Mouse (Mus musculus): ENCODE measurements around the gene Emp1. TPM values are rescaled to one million over a fixed set of nuclear protein-coding genes. Genes with fewer than 3 reads are reported as not detected.

Gene Emp1
- 10 to 100 TPM; 89.8 to 92.9 TPM for total RNA-seq (2021)
- long read RNA-seq, experiment 1, transcript Emp1-201 (5 exons, 2,721 nt) = major isoform, 12 of 36 reads
- long read RNA-seq, experiment 1, partial matches to known transcripts = 24 of 36 reads
- long read RNA-seq, experiment 1, other reads (novel, unspliced or antisense) = 0 of 36 reads
- long read RNA-seq, experiment 2, transcript Emp1-201 (5 exons, 2,721 nt) = major isoform, 5 of 14 reads
- long read RNA-seq, experiment 2, partial matches to known transcripts = 8 of 14 reads
- long read RNA-seq, experiment 2, other reads (novel, unspliced or antisense) = 1 of 14 reads

DNA sequence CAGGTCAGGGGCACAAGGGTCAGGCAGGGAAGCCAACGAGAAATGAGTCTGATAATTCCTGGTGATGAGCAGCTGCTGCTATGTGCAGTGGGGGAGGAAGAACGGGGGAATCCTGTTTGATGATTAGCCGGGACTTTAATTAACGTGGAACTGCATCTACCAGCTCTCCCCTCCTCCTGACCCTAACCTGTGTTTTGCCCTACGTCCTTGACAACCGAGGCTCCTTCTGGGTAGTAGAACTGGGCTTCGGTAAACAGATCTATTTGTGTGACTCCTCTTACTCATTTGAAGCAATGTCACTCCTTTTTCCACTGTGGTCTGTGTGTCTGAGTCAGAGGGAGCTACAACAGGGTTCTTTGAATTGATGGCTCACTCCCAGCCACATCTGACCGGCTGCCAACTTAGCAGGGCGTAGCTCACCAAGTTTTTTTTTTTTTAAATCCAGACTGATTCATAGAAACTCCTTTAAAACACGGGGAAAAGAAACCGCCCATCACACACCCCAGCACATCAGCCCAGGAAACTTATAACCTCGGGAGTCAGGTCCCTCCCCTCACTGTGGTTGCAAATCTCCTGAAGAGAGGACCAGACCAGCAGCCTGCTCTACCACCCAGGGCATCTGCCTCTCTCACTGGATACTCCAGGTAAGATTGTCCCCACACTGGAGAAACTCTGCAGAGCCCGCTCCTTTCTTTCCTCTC is at the start of gene Emp1:
Emp1 (plus strand) TSS at position 87 of the 701 bp plus-strand sequence.
- DNase-seq = peak; percentile 88

DNA sequence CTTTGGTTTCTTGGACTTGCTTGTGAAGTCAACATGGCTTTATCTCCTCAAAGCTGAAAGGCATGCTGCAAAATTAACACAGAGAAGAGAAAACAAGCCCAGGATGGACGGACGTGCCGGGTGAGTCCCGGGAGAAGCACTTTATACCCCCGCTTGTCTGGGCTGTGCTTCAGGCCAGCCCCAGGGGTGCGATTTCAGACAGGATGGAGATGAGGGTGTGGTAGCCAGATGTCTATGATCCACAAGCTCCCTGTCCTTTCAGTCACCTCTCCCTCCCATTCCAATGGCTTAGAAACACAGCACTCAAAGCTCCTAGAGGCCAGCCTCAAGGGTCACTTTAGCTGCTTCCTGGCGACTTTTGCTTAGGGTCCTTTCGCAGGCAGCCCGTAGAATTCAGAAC is 48.4 kb upstream of the Emp1 start:
- peak; percentile 15 for DNase-seq

GRCm38 (mm10) chr6:135316141-135316540 is 46.2 kb upstream of the Emp1 start:
- no peak for DNase-seq

DNA sequence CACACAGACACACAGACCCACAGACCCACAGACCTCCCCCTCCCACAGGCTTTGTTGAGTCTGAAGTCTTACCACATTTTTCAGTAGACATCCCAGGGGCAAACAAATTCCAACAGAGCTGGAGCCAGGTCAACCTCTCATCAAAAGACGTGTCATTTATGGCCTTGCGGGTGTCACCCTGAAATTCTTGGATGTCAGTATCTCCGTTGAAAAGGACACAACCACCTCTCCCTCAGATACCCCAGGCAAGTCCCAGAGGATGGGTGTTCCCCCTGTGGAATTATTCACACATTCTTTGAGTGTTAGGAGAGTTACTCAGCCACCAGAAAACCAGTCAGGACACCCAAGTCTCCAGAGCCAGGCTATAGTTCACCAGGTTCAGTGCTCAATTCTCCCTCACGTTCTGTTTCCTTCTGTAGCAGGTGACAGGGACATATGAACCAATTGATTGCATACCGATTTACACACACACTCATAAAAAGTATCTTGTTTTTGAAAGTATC is 42.9 kb upstream of the Emp1 start:
- DNase-seq = no peak

- no peak for DNase-seq
Observed at GRCm38 (mm10) chr6:135322749-135323148, 39.6 kb upstream of the Emp1 start.

DNA sequence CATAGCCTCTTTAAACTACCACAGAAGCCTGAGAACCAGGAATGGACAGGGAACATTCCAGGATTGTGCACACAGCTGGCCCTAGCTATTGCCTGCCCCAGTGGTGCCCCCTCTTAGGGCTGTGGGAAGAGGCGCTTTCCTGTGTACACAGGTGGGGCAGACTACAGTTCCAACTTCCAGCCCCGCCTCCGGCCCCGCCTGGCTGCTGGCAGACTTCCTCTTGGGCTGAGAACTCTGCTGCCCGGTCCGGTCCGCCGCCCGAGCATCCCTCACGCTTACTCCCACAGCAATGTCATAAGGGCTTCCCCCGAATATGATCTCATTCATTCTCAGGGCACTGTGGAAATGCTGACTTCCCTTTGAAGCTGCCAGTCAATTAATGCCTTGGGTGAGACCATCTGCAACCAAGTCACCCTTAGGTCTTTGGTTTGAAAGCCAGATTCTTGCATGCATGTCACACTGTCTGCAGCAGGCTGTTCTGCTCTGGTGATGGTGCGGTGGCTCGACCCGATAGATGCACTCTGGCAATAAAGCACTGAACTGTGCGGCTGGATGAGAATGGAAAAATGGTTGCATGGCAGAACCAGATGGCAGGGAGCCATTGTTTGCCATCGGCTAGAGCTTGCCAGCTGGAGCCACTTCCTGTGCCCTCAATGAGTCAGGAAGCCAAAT is 38.9 kb upstream of the Emp1 start:
- peak; percentile 61 for DNase-seq

DNA sequence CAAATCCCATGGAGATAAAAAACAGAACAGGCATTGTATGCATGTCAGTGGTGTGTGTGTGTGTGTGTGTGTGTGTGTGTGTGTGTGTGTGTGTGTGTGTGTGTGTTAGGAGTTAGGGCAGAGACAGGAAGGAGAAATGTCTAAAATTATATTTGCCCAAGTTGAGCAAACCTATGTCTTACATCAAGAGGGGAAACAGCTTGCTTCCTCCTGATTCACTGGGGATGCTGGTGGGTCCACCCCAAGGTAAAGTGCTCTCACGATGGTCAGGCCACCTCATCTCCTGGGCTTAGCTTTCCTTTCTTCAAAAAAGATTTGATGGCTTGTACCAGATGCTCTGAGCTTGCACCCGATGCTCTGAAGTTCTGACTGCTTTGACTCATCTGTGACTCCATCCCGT is 38.2 kb upstream of the Emp1 start:
- no peak for DNase-seq

- DNase-seq = no peak
Observed at GRCm38 (mm10) chr6:135324686-135325300, 37.6 kb upstream of the Emp1 start.

GRCm38 (mm10) chr6:135326847-135327246 is 35.5 kb upstream of the Emp1 start:
- no peak for DNase-seq

DNA sequence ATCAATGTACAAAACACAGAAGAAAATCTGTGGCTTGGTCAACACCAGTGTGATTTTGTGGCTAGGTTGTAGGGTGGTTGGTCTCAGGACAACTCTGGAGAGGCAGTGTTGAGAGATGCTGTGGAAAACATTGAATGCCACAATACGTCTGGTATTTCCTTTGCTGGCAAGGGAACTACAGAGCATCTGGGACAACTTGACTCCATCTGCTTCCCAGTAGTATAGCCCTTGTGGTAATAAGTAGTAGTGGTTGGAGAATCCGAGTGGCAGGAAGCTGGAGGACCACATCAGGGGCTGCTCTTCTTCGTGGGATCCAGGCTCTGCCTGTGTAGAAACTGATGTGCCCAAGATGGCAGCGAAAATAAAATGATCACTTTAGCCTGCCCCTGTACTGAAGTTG is 30.4 kb upstream of the Emp1 start:
- no peak for DNase-seq

GRCm38 (mm10) chr6:135332737-135333281 is 29.5 kb upstream of the Emp1 start:
- no peak for DNase-seq

DNA sequence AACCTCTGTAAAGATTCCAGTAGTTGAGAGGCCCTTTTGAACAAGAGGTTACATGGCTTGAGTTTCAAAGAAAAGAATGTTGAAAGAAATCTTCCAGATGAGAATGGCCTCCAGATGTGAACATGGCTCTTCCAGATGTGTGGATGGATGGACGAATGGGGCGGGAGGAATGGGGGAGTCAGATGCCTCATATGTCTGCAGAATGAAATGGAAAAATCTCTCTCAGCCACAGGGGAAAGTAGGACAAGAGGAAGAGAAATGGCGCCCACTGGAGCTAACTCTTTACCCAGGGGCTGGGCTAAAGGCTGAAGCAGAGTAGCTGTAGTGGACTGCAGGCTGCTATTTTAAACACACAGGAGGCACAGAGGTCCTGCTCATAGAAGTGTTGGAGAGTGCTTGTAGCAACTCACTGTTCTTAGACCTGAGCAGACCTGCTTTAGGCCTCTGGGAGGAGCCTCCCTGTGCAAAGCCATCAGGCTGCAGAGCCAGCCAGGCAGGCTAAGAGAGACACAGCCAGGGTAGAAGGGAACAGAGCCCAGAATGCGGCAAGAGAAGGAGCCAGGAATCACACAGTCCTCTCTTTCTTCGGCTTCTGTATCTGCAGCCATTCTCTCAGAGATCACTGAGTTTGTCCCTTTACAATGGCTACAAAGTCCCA is 28.2 kb upstream of the Emp1 start:
- DNase-seq = peak; percentile 22

- no peak for DNase-seq
Observed at GRCm38 (mm10) chr6:135336376-135336775, 26.0 kb upstream of the Emp1 start.

DNA sequence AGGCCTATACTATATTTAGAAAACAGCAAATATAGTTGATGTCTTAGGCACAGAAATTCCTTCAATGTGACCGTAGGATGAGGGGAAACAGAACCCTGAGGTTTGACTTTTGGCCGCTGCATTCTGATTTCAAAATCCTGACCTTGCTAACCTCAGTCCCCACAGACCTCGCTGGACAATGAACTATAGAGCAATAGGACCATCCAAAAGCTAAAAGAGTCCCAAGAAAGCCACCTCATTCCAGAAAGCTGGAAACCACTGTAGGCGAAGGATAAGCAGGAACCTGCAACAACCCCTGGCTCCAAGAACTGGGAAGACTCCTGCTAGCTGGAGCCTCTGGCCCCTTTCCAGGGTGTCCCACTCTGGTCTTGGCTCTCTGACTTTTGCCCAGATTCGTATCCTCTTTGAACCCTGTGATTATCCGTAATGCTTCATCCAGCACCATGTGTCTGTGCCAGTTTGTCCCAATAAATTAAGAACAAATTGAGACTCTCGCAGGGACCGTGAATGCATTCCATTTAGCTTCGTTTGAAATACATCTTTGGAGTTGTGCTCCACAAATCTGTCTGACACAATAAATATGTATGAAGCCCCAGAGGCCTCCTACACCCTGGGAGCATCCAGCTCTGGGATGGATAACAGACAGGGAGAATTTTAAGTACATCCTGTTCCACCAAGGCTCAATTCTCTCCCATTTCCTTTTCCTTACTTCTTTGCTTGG is 21.8 kb upstream of the Emp1 start:
- DNase-seq = peak; percentile 22

DNA sequence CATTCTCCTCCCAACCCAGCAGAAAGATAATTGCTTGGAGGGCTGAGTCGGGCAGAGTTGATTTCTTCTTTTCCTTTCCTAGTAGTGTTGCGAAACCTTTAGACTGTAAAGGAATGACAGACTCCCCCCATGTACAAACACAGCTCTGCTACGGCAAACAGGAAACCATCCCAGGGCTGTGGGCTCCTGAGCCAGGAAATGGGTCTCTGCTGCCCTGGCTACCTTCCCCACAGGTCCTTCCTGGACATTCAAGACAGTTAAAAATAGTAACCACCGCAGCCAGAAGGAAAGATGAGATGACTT is 21.3 kb upstream of the Emp1 start:
- DNase-seq = no peak

DNA sequence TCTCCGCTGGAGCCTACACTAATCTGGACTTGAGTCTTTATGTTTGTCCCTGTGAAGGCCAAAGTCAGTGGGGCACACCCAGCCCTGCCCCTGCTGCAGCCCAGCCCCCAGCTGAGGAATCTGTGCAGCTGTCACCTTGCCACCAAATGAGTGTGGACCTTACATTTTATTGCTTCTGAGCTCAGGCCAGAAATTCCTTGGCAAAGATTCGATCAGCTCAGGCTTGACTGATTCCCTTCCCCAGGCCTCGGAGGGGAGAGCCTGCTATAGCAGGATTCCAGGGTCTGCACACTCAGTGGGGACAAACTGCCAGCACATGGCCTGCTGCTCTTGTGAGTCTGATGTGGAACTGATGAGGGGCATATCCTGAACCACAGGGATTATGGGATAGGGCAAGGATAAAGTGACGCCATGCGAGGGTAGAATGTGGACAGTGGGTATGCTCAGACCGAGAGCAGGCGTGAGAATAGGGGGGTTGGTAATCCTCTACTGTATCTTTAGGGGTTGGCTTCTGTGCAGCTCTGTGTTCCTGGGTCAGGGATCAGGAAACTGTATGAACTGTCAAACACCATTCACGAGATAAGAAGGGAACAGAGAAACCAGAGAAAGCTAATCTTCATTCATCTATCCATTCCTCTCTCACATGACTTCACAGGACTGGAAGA is 10.6 kb upstream of the Emp1 start:
- DNase-seq = peak; percentile 45

- DNase-seq = no peak
Observed at GRCm38 (mm10) chr6:135352537-135352936, 9.8 kb upstream of the Emp1 start.

DNA sequence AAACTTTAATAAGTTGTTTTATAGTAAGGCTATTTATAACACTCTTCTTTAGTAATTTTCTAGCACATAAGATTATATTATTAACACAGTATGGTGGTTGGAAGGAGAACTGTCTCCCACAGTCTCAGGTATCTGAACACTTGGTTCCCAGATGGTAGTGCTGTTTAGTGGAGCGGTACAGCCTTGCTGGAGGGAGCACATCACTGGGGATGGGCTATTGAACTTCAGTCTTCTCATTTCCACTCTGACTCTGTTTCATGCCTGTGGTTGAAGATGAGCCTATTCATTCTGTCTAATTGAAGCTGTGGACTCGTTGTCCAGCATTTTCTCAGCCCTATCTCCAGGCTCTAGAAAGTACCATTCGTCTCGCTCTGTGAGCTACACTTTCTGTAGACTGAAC is 7.4 kb upstream of the Emp1 start:
- no peak for DNase-seq

DNA sequence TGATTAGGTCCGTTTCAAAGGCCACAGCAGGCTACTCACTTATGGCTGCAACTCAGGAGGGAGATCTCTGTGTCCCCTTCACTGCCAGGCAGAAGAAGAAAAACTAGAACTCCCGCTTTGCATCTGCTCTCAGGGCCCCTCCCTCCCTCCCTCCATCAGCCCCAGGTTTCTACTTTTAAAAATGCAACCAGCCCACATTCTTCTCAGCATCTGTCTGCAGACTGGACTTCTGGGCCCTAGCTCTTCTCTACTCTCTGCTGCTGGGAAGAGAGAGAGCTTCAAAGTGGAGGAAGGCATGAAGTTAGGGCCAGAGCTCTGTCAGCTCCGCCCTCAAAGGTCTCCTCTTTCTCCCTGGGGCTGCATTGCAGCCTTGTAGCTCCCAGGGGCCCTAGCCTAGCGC is 2.0 kb upstream of the Emp1 start:
- no peak for DNase-seq

DNA sequence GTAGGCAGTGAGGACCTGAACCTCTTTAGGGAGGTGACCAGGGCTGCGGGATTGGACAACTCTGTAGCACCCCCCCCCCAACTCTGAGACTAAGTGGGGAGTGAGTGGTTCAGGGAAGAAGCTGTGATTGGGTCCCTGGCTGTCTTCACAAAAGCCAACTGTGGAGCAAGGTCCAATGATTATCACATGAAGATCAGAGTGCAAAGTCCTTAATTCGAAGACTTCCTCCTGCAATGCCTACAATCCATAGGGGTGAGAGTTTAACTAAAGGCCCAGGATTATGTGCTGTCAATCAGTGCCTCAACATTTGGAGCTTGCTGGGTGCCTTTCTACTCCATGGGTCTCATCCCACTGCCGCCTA is 267 bp upstream of the Emp1 start:
- DNase-seq = no peak

Measured in adrenal gland, postnatal 10 days (tissue).